14 mouse cellular contexts compared by ENCODE assay signal in the genomic region with DNA sequence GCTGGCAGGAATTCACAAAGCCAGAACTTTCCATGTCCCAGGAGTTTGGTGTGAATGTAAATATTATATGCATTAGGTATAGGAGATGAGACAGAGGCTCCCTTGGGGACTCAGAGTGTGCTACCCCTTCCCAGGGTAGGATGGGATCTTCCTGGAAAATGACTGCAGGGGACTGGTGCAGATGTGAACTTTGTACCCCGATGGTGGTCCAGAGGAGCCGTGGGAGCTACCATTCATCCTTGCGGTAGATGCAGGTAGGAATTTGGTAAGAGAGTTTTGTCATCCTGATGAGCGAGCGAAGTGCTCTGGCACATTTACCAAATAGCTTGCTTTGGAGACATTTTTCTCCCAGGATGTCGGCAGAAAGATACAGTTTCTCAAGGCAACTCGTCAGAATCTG. TPM values are rescaled to one million over a fixed set of nuclear protein-coding genes. Genes with fewer than 3 reads are reported as not detected.
A peak's percentile ranks its signal among the peaks of the same experiment; 100 is the strongest.
DNase-seq lines count a peak whose midpoint lies in the region; ATAC-seq and TF ChIP-seq lines count a peak whose summit lies in the region.
"Had no signal": no experiment of that assay in that cellular context is flagged by ENCODE, and none has a peak within 500 bp of the region (broad histone marks: within the 10 kb centered on the region; RNA-seq: fewer than 3 reads in every experiment).

No protein-coding gene starts in this region.

- no peak overlapping the region for H3K9ac ChIP-seq in heart, embryonic 11.5 days (ENCODE audit: low read depth, low read length)
- H3K9ac ChIP-seq in limb, embryonic 15.5 days, result 0 out of 2 replicates have a peak overlapping the region, but pooled peaks have one; percentile 1
- H3K9ac ChIP-seq in midbrain, postnatal 0 days (replicated peaks; ENCODE audit: low read length, poor library complexity, severe bottlenecking), result 0 out of 2 replicates have a peak overlapping the region, but pooled peaks have one; percentile 13
- H3K9ac ChIP-seq: liver, embryonic 15.5 days had no signal

- H3K4me1 ChIP-seq in heart, embryonic 11.5 days (ENCODE audit: control insufficient read depth, insufficient read depth, low read length), result peaks cover 1% of the 10 kb centered on the region; the same call in 1 of the 2 replicates
- H3K4me1 ChIP-seq in limb, embryonic 15.5 days, result peaks cover 65% of the 10 kb centered on the region
- H3K4me1 ChIP-seq in limb, embryonic 10.5 days, result peaks cover 20% of the 10 kb centered on the region
- H3K4me1 ChIP-seq in brown adipose tissue, adult 24 weeks (ENCODE audit: control insufficient read depth, insufficient read depth, insufficient read length, low read length), result peaks cover 23% of the 10 kb centered on the region
- peaks cover 11% of the 10 kb centered on the region; the same call in 1 of the 2 replicates for H3K4me1 ChIP-seq in midbrain, postnatal 0 days (ENCODE audit: insufficient read depth, low read length)
- H3K4me1 ChIP-seq: liver, embryonic 15.5 days had no signal

- intact Hi-C loops in heart, postnatal 14 days (cut with DNase I), result no loop called here

- H3K4me3 ChIP-seq in heart, embryonic 11.5 days (ENCODE audit: low read depth, low read length), result no peak overlapping the region
- H3K4me3 ChIP-seq in limb, embryonic 15.5 days, result no peak overlapping the region
- H3K4me3 ChIP-seq in limb, embryonic 10.5 days, result no peak overlapping the region
- H3K4me3 ChIP-seq in brown adipose tissue, adult 24 weeks (ENCODE audit: insufficient read depth, low read depth, low read length), result peak overlapping the region; percentile 45
- H3K4me3 ChIP-seq in midbrain, postnatal 0 days (ENCODE audit: low read depth, low read length), result peak overlapping the region; percentile 61
- H3K4me3 ChIP-seq: erythroblast, embryonic 14.5 days; liver, embryonic 15.5 days had no signal

- no peak overlapping the region for H3K4me2 ChIP-seq in heart, embryonic 11.5 days
- peak overlapping the region; percentile 2; the same call in 1 of the 2 replicates for H3K4me2 ChIP-seq in limb, embryonic 15.5 days
- H3K4me2 ChIP-seq in midbrain, postnatal 0 days (ENCODE audit: low read depth, low read length, poor library complexity, severe bottlenecking), result peak overlapping the region; percentile 87
- H3K4me2 ChIP-seq: liver, embryonic 15.5 days had no signal

- H3K36me3 ChIP-seq in heart, embryonic 11.5 days (ENCODE audit: control insufficient read depth, insufficient read depth, low read length), result no peaks in the 10 kb centered on the region
- peaks cover 11% of the 10 kb centered on the region; the same call in 1 of the 2 replicates for H3K36me3 ChIP-seq in limb, embryonic 15.5 days
- no peaks in the 10 kb centered on the region for H3K36me3 ChIP-seq in limb, embryonic 10.5 days
- peaks cover 2% of the 10 kb centered on the region; the same call in 1 of the 2 replicates for H3K36me3 ChIP-seq in midbrain, postnatal 0 days (ENCODE audit: insufficient read depth, low read length)
- H3K36me3 ChIP-seq: liver, embryonic 15.5 days had no signal

- H3K27me3 ChIP-seq in heart, embryonic 11.5 days (ENCODE audit: control insufficient read depth, insufficient read depth, low read length), result peaks cover 70% of the 10 kb centered on the region
- no peaks in the 10 kb centered on the region for H3K27me3 ChIP-seq in limb, embryonic 15.5 days
- H3K27me3 ChIP-seq in limb, embryonic 10.5 days (ENCODE audit: low read depth, poor library complexity, severe bottlenecking), result peaks cover 96% of the 10 kb centered on the region
- no peaks in the 10 kb centered on the region for H3K27me3 ChIP-seq in midbrain, postnatal 0 days (ENCODE audit: insufficient read depth, low read length)

- no peaks in the 10 kb centered on the region for H3K9me3 ChIP-seq in heart, embryonic 11.5 days (replicated peaks; ENCODE audit: control insufficient read depth, low read length)
- H3K9me3 ChIP-seq in limb, embryonic 15.5 days, result no peaks in the 10 kb centered on the region
- no peaks in the 10 kb centered on the region for H3K9me3 ChIP-seq in limb, embryonic 10.5 days (replicated peaks)
- H3K9me3 ChIP-seq in midbrain, postnatal 0 days (ENCODE audit: low read length), result no peaks in the 10 kb centered on the region
- H3K9me3 ChIP-seq: liver, embryonic 15.5 days had no signal

- TF ChIP-seq CTCF in midbrain, postnatal 0 days (IDR thresholded peaks at IDR 0.05), result no peak

- peak; percentile 89 for DNase-seq in heart, adult 11 months
- no peak for DNase-seq in limb, embryonic 10.5 days (ENCODE audit: low spot score)
- DNase-seq in midbrain, postnatal 0 days (ENCODE audit: low spot score), result no peak
- DNase-seq in adrenal gland, adult 18-20 months (ENCODE audit: low spot score in 2 of 2), result no peak
- DNase-seq in heart, postnatal 14 days, result no peak

- 81% methylated on average over 7 of the region's 7 CpGs for WGBS in heart, embryonic 11.5 days (ENCODE audit: insufficient replicate concordance)
- 88% methylated on average over 7 of the region's 7 CpGs for WGBS in limb, embryonic 15.5 days
- 90% methylated on average over 7 of the region's 7 CpGs for WGBS in limb, embryonic 10.5 days
- WGBS in midbrain, postnatal 0 days, result 72% methylated on average over 7 of the region's 7 CpGs

- H3K27ac ChIP-seq in heart, embryonic 11.5 days (ENCODE audit: low read depth, low read length), result no peak overlapping the region
- H3K27ac ChIP-seq in limb, embryonic 15.5 days, result no peak overlapping the region
- H3K27ac ChIP-seq in limb, embryonic 10.5 days, result no peak overlapping the region
- peak overlapping the region; percentile 48 for H3K27ac ChIP-seq in brown adipose tissue, adult 24 weeks (replicated peaks; ENCODE audit: low read depth, low read length)
- H3K27ac ChIP-seq in midbrain, postnatal 0 days (ENCODE audit: low read depth, low read length), result no peak overlapping the region
- H3K27ac ChIP-seq: liver, embryonic 15.5 days had no signal

- ATAC-seq in heart, embryonic 11.5 days (replicated peaks; ENCODE audit: insufficient number of reproducible peaks, low FRiP score, low TSS enrichment), result no peak
- no peak for ATAC-seq in limb, embryonic 15.5 days (ENCODE audit: insufficient number of reproducible peaks, low FRiP score, low TSS enrichment, low read depth)
- no peak for ATAC-seq in midbrain, postnatal 0 days (ENCODE audit: low FRiP score)
- ATAC-seq: CD4-positive, CD25-positive, alpha-beta regulatory T cell, adult 4 months; intestine, postnatal 0 days had no signal

RNA-seq across cellular contexts. Expression of gene Ppara, which starts 59.7 kb away (rescaled TPM):
- polyA plus RNA-seq in heart, embryonic 11.5 days (2014; fragmentation: Nextera tagmentation; extraction: Ambion mirVana), result 1.7 and 2.8 TPM in 2 replicates
- polyA plus RNA-seq in limb, embryonic 15.5 days (2015; fragmentation: Nextera tagmentation; extraction: Ambion mirVana), result 1.7 and 4.8 TPM in 2 replicates
- 0.16 and 0.45 TPM in 2 replicates for polyA plus RNA-seq in limb, embryonic 10.5 days (2016; fragmentation: Nextera tagmentation; extraction: Ambion mirVana)
- 53.5 and 108 TPM in 2 replicates for polyA plus RNA-seq in brown adipose tissue, adult 24 weeks (2012; ENCODE audit: insufficient read depth, insufficient read length, missing spikeins)
- 1.6 TPM in 2 replicates for total RNA-seq in midbrain, postnatal 0 days (2014; rRNA removed)
- polyA plus RNA-seq in midbrain, postnatal 0 days (2015; fragmentation: Nextera tagmentation; extraction: Ambion mirVana), result 0.86 and 2.8 TPM in 2 replicates
- total RNA-seq in adrenal gland, adult 18-20 months (2021), result 100 to 1,000 TPM in 1 of 2 experiments, 10 to 100 TPM in 1; 30.9 to 107 TPM
- 10 to 100 TPM; 50.7 to 60.1 TPM for total RNA-seq in heart, postnatal 14 days (2021)
- total RNA-seq: granulocyte monocyte progenitor cell, adult 5-6 weeks; monocyte, adult 5-6 weeks had no signal
- polyA plus RNA-seq: erythroblast, embryonic 14.5 days had no signal

Comparison
In these comparisons a context has a peak if more than half of its experiments do, and no peak if none do; other contexts are left out.
1. H3K4me3 ChIP-seq: peak in brown adipose tissue, adult 24 weeks (single experiment) and midbrain, postnatal 0 days (single experiment); none in heart, embryonic 11.5 days (single experiment), limb, embryonic 15.5 days (single experiment) and limb, embryonic 10.5 days (single experiment).